Mouse (Mus musculus) neural tube, embryonic 11.5 days (tissue): ENCODE data around the gene Kifc5b. TPM values are rescaled to one million over a fixed set of nuclear protein-coding genes. Genes with fewer than 3 reads are reported as not detected.

Source experiments
- ATAC-seq: fragments of 200-750 bp; cut with Nextera tagmentation; 2 replicates; pipeline ENCODE4 v1.8.0; 2017; ENCODE audit warnings: moderate number of reproducible peaks, mild to moderate bottlenecking, moderate TSS enrichment, moderate library complexity; ENCODE audit not compliant: insufficient read depth, low FRiP score, low TSS enrichment
- DNase-seq: peaks from one replicate; pipeline ENCODE4 v3.0.0-alpha.2; 2015; ENCODE audit warnings: low spot score
- H3K27ac ChIP-seq: fragments of 300-500 bp; sonication (generic); 2 replicates; pipeline ENCODE4 v1.5.1; 2014; ENCODE audit warnings: low read depth, mild to moderate bottlenecking, low read length
- H3K27me3 ChIP-seq: fragments of 300-500 bp; sonication (generic); 2 replicates; pipeline ENCODE4 v1.6.1; 2014; ENCODE audit warnings: mild to moderate bottlenecking, low read length, mixed read lengths; ENCODE audit not compliant: control insufficient read depth, insufficient read depth
- H3K36me3 ChIP-seq: fragments of 300-500 bp; sonication (generic); 2 replicates; pipeline ENCODE4 v1.6.1; 2014; ENCODE audit warnings: mild to moderate bottlenecking, low read length, moderate library complexity, mixed read lengths; ENCODE audit not compliant: control insufficient read depth, insufficient read depth
- H3K4me1 ChIP-seq: fragments of 300-500 bp; sonication (generic); 2 replicates; pipeline ENCODE4 v1.6.1; 2014; ENCODE audit warnings: low read length, mixed read lengths; ENCODE audit not compliant: control insufficient read depth, insufficient read depth
- H3K4me2 ChIP-seq: fragments of 300-500 bp; sonication (generic); 2 replicates; pipeline ENCODE4 v1.6.1; 2014; ENCODE audit warnings: low read depth, mild to moderate bottlenecking, moderate library complexity
- H3K4me3 ChIP-seq: fragments of 300-500 bp; sonication (generic); 2 replicates; pipeline ENCODE4 v1.5.1; 2014; ENCODE audit warnings: low read depth, low read length
- H3K9ac ChIP-seq: fragments of 300-500 bp; sonication (generic); 2 replicates; pipeline ENCODE4 v1.6.1; 2014; ENCODE audit warnings: mild to moderate bottlenecking, low read length
- H3K9me3 ChIP-seq: fragments of 300-500 bp; sonication (generic); 2 replicates; pipeline ENCODE4 v1.6.1; 2016; ENCODE audit warnings: low read length; ENCODE audit not compliant: control insufficient read depth
- WGBS: fragments of 180-500 bp; shearing (Covaris S2); extraction: QIAGEN DNeasy Blood & Tissue Kit; methylation state at CpG from one replicate; pipeline ENCODE4 v1.1.7; 2014; 5-methylcytosine and 5-hydroxymethylcytosine counted together
- polyA plus RNA-seq: library from polyadenylated mRNA; unstranded; fragments of >200 nt; fragmentation: Nextera tagmentation; extraction: Ambion mirVana; gene quantifications from 2 replicates; pipeline ENCODE4 v1.2.1, GENCODE M21; 2014

The Kifc5b gene
- polyA plus RNA-seq, 1 experiment from 2014 or later = 5.6 TPM

DNA sequence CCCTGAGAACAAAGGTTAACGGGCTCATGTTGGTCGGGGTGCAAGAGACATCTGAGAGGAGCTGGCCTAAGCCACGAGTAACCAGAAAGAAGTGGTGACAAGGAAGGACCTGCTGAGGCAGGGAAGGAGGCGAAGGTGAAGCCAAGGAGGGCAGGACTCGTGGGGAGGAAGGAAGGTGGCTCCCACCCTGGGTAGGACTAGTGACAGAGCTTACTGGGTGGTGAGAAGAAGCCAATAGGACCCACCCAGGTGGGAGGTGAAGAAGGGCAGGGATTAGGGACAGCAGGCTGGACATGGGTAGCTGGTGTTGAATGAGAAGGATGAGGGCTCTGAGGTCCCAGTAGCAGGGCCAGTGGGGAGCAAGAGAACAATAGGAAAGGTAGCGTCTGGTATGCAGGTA is 36.3 kb downstream of the Kifc5b start:
- DNase-seq (no peak), ATAC-seq (no peak)
- H3K4me3 ChIP-seq = 0 out of 2 replicates have a peak overlapping the region, but pooled peaks have one; percentile 8
- H3K4me2 ChIP-seq = peak overlapping the region; percentile 75
- 25% methylated on average over 6 of the region's 6 CpGs for WGBS
- H3K27ac ChIP-seq = no peak overlapping the region
- peak overlapping the region; percentile 11; the same call in 1 of the 2 replicates for H3K9ac ChIP-seq
- H3K27me3 ChIP-seq = no peaks in the 10 kb centered on the region
- H3K4me1 ChIP-seq = peaks cover 36% of the 10 kb centered on the region
- no peaks in the 10 kb centered on the region for H3K9me3 ChIP-seq
- peaks cover 11% of the 10 kb centered on the region; the same call in 1 of the 2 replicates for H3K36me3 ChIP-seq

DNA sequence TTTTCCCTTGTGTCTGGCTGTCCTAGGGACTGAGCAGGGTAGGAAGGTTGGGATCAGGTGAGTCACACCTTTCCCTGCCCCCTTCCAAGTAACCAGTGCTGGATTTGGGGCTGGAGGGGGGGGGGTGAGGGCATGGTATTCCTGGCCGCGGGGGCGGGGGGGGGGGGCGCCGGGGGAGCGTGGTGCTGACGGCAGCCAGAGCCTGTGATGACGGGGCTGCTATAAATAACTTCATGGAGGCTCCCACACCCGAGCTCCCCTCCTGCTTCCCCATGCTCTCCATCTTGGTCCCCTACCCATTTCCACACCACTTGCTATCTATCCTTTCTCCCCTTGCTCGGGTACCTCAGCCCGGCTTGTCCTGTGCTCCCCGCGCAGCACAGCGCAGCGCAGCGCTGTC is 36.8 kb downstream of the Kifc5b start:
- H3K4me2 ChIP-seq = peak overlapping the region; percentile 75
- DNase-seq (no peak), ATAC-seq (no peak)
- H3K27ac ChIP-seq = no peak overlapping the region
- peaks cover 11% of the 10 kb centered on the region; the same call in 1 of the 2 replicates for H3K36me3 ChIP-seq
- peak overlapping the region; percentile 11; the same call in 1 of the 2 replicates for H3K9ac ChIP-seq
- peaks cover 33% of the 10 kb centered on the region for H3K4me1 ChIP-seq
- no peaks in the 10 kb centered on the region for H3K9me3 ChIP-seq
- 0 out of 2 replicates have a peak overlapping the region, but pooled peaks have one; percentile 8 for H3K4me3 ChIP-seq
- WGBS = 19% methylated on average over 14 of the region's 16 CpGs
- no peaks in the 10 kb centered on the region for H3K27me3 ChIP-seq

DNA sequence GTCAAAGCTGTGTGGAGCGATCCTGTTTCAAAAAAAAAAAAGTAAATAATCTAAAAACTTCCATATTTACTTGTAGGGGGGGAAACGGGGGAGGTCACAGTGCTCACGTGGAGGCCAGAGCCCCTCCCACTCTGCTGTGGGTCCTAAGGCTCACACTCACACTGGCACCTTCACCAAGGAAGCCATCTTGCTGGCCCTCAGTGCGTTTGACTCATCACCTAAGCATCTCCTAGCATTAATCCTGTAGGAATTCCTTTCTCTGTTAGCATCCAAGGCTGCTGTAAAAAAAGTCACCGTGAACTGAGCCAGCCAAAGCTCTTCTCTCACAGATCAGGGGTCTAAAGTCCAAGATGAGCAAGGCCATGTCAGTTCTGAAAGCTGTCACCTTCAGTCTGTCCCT is 39.4 kb downstream of the Kifc5b start:
- Histone ChIP-seq H3K4me3 (no peak overlapping the region), H3K4me2 (no peak overlapping the region), H3K27me3 (no peaks in the 10 kb centered on the region), H3K9ac (no peak overlapping the region), H3K4me1 (peaks cover 17% of the 10 kb centered on the region), H3K27ac (no peak overlapping the region), H3K9me3 (no peaks in the 10 kb centered on the region), H3K36me3 (peaks cover 16% of the 10 kb centered on the region)
- DNase-seq (no peak), ATAC-seq (no peak)
- WGBS = 87% methylated on average over 5 of the region's 5 CpGs

DNA sequence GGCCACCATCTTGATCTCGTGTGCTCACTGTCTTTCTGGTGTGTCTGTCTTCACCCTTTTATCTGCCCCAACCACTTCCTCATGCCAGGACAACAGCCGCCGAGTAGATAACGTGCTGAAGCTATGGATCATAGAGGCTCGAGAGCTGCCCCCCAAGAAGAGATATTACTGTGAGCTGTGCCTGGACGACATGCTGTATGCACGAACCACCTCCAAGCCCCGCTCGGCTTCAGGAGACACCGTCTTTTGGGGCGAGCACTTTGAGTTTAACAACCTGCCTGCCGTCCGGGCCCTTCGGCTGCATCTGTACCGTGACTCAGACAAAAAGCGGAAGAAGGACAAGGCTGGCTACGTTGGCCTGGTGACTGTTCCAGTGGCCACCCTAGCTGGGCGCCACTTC is 40.0 kb downstream of the Kifc5b start:
- no peak overlapping the region for H3K9ac ChIP-seq
- 93% methylated on average over 18 of the region's 18 CpGs for WGBS
- no peak for ATAC-seq
- no peak overlapping the region for H3K4me3 ChIP-seq
- H3K4me1 ChIP-seq = peaks cover 13% of the 10 kb centered on the region
- H3K36me3 ChIP-seq = peaks cover 18% of the 10 kb centered on the region
- H3K27me3 ChIP-seq = no peaks in the 10 kb centered on the region
- DNase-seq = no peak
- H3K9me3 ChIP-seq = no peaks in the 10 kb centered on the region
- H3K4me2 ChIP-seq = no peak overlapping the region
- H3K27ac ChIP-seq = no peak overlapping the region

DNA sequence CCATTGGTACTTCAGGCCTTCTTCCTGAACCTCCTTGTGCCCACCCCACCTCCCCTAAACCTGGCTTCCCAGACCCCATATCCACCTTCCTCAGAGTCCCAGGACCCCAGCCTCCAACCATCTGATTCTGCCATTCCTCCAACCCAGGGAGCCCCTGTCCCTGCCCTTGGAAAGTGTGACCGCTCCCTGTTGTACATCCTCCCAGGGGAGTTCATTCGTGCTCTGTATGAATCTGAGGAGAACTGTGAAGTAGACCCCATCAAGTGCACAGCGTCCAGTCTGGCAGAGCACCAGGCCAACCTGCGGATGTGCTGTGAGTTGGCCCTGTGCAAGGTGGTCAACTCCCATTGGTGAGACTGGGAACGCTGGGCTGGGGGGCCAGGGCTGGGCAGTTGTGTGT is 41.0 kb downstream of the Kifc5b start:
- Histone ChIP-seq H3K27me3 (no peaks in the 10 kb centered on the region), H3K9ac (no peak overlapping the region), H3K4me3 (no peak overlapping the region), H3K4me2 (no peak overlapping the region), H3K4me1 (peaks cover 4% of the 10 kb centered on the region; the same call in 1 of the 2 replicates), H3K27ac (no peak overlapping the region), H3K36me3 (peaks cover 18% of the 10 kb centered on the region), H3K9me3 (no peaks in the 10 kb centered on the region)
- DNase-seq = no peak
- 93% methylated on average over 5 of the region's 5 CpGs for WGBS
- ATAC-seq = no peak

DNA sequence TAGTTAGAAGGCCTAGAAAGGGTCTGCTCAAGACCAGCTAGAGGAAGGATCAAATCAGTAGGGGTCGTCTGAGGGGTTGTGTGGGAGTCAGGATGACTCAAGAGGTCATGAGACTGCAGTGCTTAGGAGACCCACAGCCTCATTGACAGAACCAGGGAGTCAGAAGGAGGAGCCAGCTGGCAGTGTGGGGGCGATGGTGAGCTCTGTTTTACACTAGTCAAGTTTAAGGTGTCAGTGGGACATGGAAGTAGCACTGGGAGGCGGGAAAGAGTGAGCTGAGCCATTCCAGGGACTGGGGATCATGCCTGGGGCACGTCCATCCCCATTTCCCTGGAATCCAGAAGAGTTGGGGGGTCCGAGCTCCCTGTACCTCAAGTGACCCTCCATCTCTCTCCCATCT is 42.0 kb downstream of the Kifc5b start:
- Histone ChIP-seq H3K4me3 (no peak overlapping the region), H3K27me3 (no peaks in the 10 kb centered on the region), H3K27ac (no peak overlapping the region), H3K4me2 (no peak overlapping the region), H3K36me3 (peaks cover 20% of the 10 kb centered on the region), H3K4me1 (no peaks in the 10 kb centered on the region; the same call in 1 of the 2 replicates), H3K9ac (no peak overlapping the region), H3K9me3 (no peaks in the 10 kb centered on the region)
- WGBS = 67% methylated on average over 5 of the region's 5 CpGs
- ATAC-seq = no peak
- DNase-seq = no peak

DNA sequence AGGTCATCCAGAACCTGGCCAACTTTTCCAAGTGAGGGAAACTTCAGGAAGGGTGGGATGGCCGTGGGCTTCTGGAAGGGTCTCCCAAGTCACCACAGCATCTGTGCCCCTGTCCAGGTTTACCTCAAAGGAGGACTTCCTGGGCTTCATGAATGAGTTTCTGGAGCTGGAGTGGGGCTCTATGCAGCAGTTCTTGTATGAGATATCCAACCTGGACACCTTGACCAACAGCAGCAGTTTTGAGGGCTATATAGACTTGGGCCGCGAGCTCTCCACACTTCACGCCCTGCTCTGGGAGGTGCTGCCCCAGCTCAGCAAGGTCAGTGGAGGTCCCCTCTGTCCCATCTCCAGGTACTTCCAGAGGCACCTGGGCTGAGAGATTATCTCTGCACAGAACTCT is 42.9 kb downstream of the Kifc5b start:
- no peak for ATAC-seq
- H3K4me1 ChIP-seq = no peaks in the 10 kb centered on the region
- H3K27me3 ChIP-seq = no peaks in the 10 kb centered on the region
- H3K4me3 ChIP-seq = no peak overlapping the region
- H3K36me3 ChIP-seq = peaks cover 22% of the 10 kb centered on the region
- H3K9me3 ChIP-seq = no peaks in the 10 kb centered on the region
- H3K4me2 ChIP-seq = no peak overlapping the region
- no peak overlapping the region for H3K9ac ChIP-seq
- DNase-seq = no peak
- WGBS = 92% methylated on average over 4 of the region's 4 CpGs
- H3K27ac ChIP-seq = no peak overlapping the region

DNA sequence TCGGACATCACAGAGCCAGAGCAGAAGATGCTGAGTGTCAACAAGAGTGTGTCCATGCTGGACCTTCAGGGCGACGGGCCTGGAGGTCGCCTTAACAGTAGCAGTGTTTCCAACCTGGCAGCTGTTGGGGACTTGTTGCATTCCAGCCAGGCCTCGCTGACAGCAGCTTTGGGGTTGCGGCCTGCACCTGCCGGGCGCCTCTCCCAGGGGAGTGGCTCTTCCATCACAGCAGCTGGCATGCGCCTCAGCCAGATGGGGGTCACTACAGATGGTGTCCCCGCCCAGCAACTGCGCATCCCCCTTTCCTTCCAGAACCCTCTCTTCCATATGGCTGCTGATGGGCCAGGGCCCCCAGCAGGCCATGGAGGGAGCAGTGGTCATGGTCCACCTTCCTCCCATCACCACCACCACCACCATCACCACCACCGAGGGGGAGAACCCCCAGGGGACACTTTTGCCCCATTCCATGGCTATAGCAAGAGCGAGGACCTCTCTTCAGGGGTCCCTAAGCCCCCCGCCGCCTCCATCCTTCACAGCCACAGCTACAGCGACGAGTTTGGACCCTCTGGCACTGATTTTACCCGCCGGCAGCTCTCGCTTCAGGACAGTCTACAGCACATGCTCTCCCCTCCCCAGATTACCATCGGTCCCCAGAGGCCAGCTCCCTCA is 44.8 kb downstream of the Kifc5b start:
- Histone ChIP-seq H3K27ac (no peak overlapping the region), H3K9ac (no peak overlapping the region), H3K27me3 (no peaks in the 10 kb centered on the region), H3K4me3 (no peak overlapping the region), H3K9me3 (no peaks in the 10 kb centered on the region), H3K4me1 (no peaks in the 10 kb centered on the region), H3K4me2 (no peak overlapping the region), H3K36me3 (peaks cover 21% of the 10 kb centered on the region)
- ATAC-seq (no peak), DNase-seq (no peak)
- WGBS = 91% methylated on average over 21 of the region's 21 CpGs

DNA sequence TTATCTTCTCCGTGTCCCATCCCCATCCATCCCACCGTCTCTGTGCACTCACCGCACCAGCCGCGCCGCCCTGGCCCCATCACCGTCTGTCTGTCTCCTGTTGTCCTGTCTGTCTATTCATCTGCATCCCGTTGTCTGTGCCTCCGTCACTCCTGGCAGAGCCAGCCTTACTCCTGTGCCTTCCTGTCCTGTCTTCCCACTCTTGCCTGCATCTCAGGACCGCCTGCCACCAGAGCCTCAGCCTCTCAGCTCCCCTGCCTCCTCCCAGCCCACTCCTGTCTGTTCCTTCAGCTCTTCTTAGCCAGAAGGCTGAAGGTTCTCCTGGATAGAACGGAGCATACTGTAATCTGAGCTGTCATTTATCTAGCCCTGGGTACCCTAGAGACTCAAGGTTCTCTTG is 50.1 kb downstream of the Kifc5b start:
- ATAC-seq (no peak), DNase-seq (no peak)
- no peaks in the 10 kb centered on the region for H3K9me3 ChIP-seq
- no peak overlapping the region for H3K4me3 ChIP-seq
- H3K4me1 ChIP-seq = no peaks in the 10 kb centered on the region
- H3K27me3 ChIP-seq = no peaks in the 10 kb centered on the region
- 93% methylated on average over 11 of the region's 11 CpGs for WGBS
- H3K4me2 ChIP-seq = no peak overlapping the region
- no peak overlapping the region for H3K27ac ChIP-seq
- H3K36me3 ChIP-seq = peaks cover 7% of the 10 kb centered on the region
- no peak overlapping the region for H3K9ac ChIP-seq
